Mouse (Mus musculus) heart, postnatal 14 days (tissue): Measurements from ENCODE around the gene Tmie. TPM values are rescaled to one million over a fixed set of nuclear protein-coding genes. Genes with fewer than 3 reads are reported as not detected.
"Not testable (repeated sequence)": the region's sequence is repeated elsewhere in the genome, so short reads cannot be mapped to it uniquely, and the experiment has no call there.

Source experiments
- DNase-seq, 2 experiments: peaks; one replicate each; pipeline ENCODE4 v3.0.0; 2021 to 2022
- intact Hi-C: fragments of 180-260 bp; cut with DNase I; formaldehyde crosslinking; loops from one replicate; pipeline ENCODE4 v1.15.1; 2025
- microRNA-seq, 2 experiments: library from miRNA; unstranded; fragments of <30 nt; microRNA quantifications; one replicate each; pipeline ENCODE4 v1.2.0; 2021 to 2022
- total RNA-seq, 2 experiments: library from RNA; stranded (reverse); gene quantifications; 2 replicates each; pipeline ENCODE4 v1.2.3; 2021

Tmie gene
- total RNA-seq, 2 experiments from 2014 or later = 1.3 to 3.2 TPM

- DNase-seq = no peak
- intact Hi-C loops = no loop called here
Observed at GRCm38 (mm10) chr9:110856920-110857319, 23.0 kb downstream of the Tmie start.

GRCm38 (mm10) chr9:110855903-110856302 lies 24.0 kb downstream of the Tmie start:
- intact Hi-C loops = no loop called here
- DNase-seq = no peak

GRCm38 (mm10) chr9:110849162-110849561 lies 30.8 kb downstream of the Tmie start:
- intact Hi-C loops = no loop called here
- no peak for DNase-seq

- intact Hi-C loops = no loop called here
- no peak for DNase-seq
Observed at GRCm38 (mm10) chr9:110844206-110844605, 35.7 kb downstream of the Tmie start, which contains the start of gene Prss46. Gene Prss46, plus strand, starts transcription at chr9:110844506.

- DNase-seq = no peak
- intact Hi-C loops = no loop called here
Observed at GRCm38 (mm10) chr9:110841438-110841837, 38.5 kb downstream of the Tmie start.

GRCm38 (mm10) chr9:110840905-110841304 lies 39.0 kb downstream of the Tmie start:
- intact Hi-C loops = no loop called here
- DNase-seq = no peak

- intact Hi-C loops = no loop called here
- DNase-seq = no peak
Observed at GRCm38 (mm10) chr9:110836112-110836511, 43.8 kb downstream of the Tmie start.

GRCm38 (mm10) chr9:110834961-110835360 lies 45.0 kb downstream of the Tmie start:
- no peak for DNase-seq
- intact Hi-C loops = no loop called here

- intact Hi-C loops = no loop called here
- DNase-seq = no peak
Observed at GRCm38 (mm10) chr9:110834411-110834810, 45.5 kb downstream of the Tmie start, which contains the start of gene Prss45. Gene Prss45, plus strand, starts transcription at chr9:110834588.

GRCm38 (mm10) chr9:110833021-110833420 lies 46.9 kb downstream of the Tmie start:
- intact Hi-C loops = no loop called here
- DNase-seq = no peak

GRCm38 (mm10) chr9:110826390-110826789 lies 53.5 kb downstream of the Tmie start, which contains the start of gene Prss43:
Gene Prss43, plus strand, starts transcription at chr9:110826690.
- no peak for DNase-seq
- intact Hi-C loops = no loop called here

GRCm38 (mm10) chr9:110825832-110826231 lies 54.1 kb downstream of the Tmie start:
- intact Hi-C loops = no loop called here
- no peak for DNase-seq

- no peak for DNase-seq
- intact Hi-C loops = no loop called here
Observed at GRCm38 (mm10) chr9:110825426-110825825, 54.5 kb downstream of the Tmie start.

- intact Hi-C loops = no loop called here
- no peak for DNase-seq
Observed at GRCm38 (mm10) chr9:110821436-110821835, 58.5 kb downstream of the Tmie start.

- intact Hi-C loops, DNase-seq: not testable (repeated sequence)
Observed at GRCm38 (mm10) chr9:110820546-110820945, 59.4 kb downstream of the Tmie start.

Small RNA genes lying within 50 kb of the gene (microRNA-seq; reads per million reads assigned to microRNA genes)
- 0 reads per million in 2 experiments for gene Gm24269

Other genes with a start within 250 kb of the Tmie start
- 10 to 100 TPM; 10.4 to 12.0 TPM for gene Nbeal2, start 226.0 kb downstream of the Tmie start, total RNA-seq
- 10 to 100 TPM; 65.4 to 68.1 TPM for gene Ccdc12, start 223.6 kb downstream of the Tmie start, total RNA-seq
- gene Myl3, start 138.3 kb downstream of the Tmie start, total RNA-seq = over 10,000 TPM; 11,266 to 12,112 TPM
- 1 to 10 TPM; 9.1 TPM for gene Pth1r, start 133.0 kb downstream of the Tmie start, total RNA-seq
- not detected for gene Prss42, start 81.9 kb downstream of the Tmie start, total RNA-seq
- not detected for gene Prss44, start 66.1 kb downstream of the Tmie start, total RNA-seq
- gene Prss43, start 53.4 kb downstream of the Tmie start, total RNA-seq = not detected
- gene Prss45, start 45.5 kb downstream of the Tmie start, total RNA-seq = not detected
- gene Prss46, start 35.6 kb downstream of the Tmie start, total RNA-seq = not detected
- gene Prss50, start 22.1 kb downstream of the Tmie start, total RNA-seq = not detected
- 10 to 100 TPM; 20.1 to 22.9 TPM for gene Als2cl, start 243 bp downstream of the Tmie start, total RNA-seq
- not detected for gene Fam240a, start 36.7 kb upstream of the Tmie start, total RNA-seq
- gene Tdgf1, start 66.0 kb upstream of the Tmie start, total RNA-seq = under 1 TPM in 1 of 2 experiments, not detected in 1; 0.10 TPM
- gene Lrrc2, start 71.4 kb upstream of the Tmie start, total RNA-seq = 10 to 100 TPM; 68.5 to 71.5 TPM
- 1 to 10 TPM; 3.0 to 5.2 TPM for gene Rtp3, start 110.5 kb upstream of the Tmie start, total RNA-seq
- gene Ltf, start 139.2 kb upstream of the Tmie start, total RNA-seq = 1 to 10 TPM; 1.6 to 1.8 TPM
- 10 to 100 TPM in 1 of 2 experiments, 1 to 10 TPM in 1; 9.7 to 10.5 TPM for gene Ccrl2, start 177.4 kb upstream of the Tmie start, total RNA-seq
- gene Lrrfip2, start 237.5 kb upstream of the Tmie start, total RNA-seq = 10 to 100 TPM; 85.8 to 86.9 TPM